16 mouse cellular contexts compared by ENCODE assay signal in genomic region chr11:101719986-101720520, GRCm38 (mm10).
"Had no signal": no experiment of that assay in that cellular context is flagged by ENCODE, and none has a peak within 500 bp of the region (broad histone marks: within the 10 kb centered on the region; RNA-seq: fewer than 3 reads in every experiment).

No protein-coding gene starts in this region.

- H3K36me3 ChIP-seq: limb, embryonic 10.5 days; liver, embryonic 12.5 days; midbrain, embryonic 12.5 days; neural tube, embryonic 13.5 days had no signal

- H3K27me3 ChIP-seq: liver, embryonic 12.5 days; midbrain, embryonic 12.5 days; neural tube, embryonic 13.5 days had no signal

- H3K9me3 ChIP-seq: limb, embryonic 10.5 days; liver, embryonic 12.5 days; midbrain, embryonic 12.5 days; neural tube, embryonic 13.5 days had no signal

- H3K27ac ChIP-seq: limb, embryonic 10.5 days; liver, embryonic 12.5 days; midbrain, embryonic 12.5 days; neural tube, embryonic 13.5 days had no signal

- H3K9ac ChIP-seq: liver, embryonic 12.5 days; lung, embryonic 14.5 days; midbrain, embryonic 12.5 days; neural tube, embryonic 13.5 days had no signal

- H3K4me1 ChIP-seq: limb, embryonic 10.5 days; liver, embryonic 12.5 days had no signal

- H3K4me3 ChIP-seq: limb, embryonic 10.5 days; liver, embryonic 12.5 days; midbrain, embryonic 12.5 days; neural tube, embryonic 13.5 days had no signal

- ATAC-seq: liver, embryonic 12.5 days; midbrain, embryonic 16.5 days had no signal

- DNase-seq: kidney, adult 9 months; kidney, postnatal 10 days; layer of hippocampus, adult 9-11 months; layer of hippocampus, postnatal 36 days; lung, embryonic 14.5 days; lung, postnatal 10 days; lung, postnatal 4 days; retina, postnatal 1 day; right cerebral cortex, postnatal 4 days; spleen, adult 18-20 months; thymus, postnatal 4 days had no signal

- H3K4me2 ChIP-seq: liver, embryonic 12.5 days; lung, embryonic 14.5 days; midbrain, embryonic 12.5 days; neural tube, embryonic 13.5 days had no signal
